Mouse (Mus musculus) cerebellum, adult 18-20 months (tissue): ENCODE measurements at regions not wholly inside any gene's neighbourhood (a gene's known extent, or its start where the extent isn't known, plus 50 kb on each side); places are given as distances from the start of the nearest gene placed in this dataset.

Experiments used
- DNase-seq, 2 experiments: peaks; one replicate each; pipeline ENCODE4 v3.0.0; 2021

- no peak for DNase-seq
These were observed 778.2 kb upstream of the Lrrc6 start for GRCm38 (mm10) chr15:67278869-67279268.

- no peak for DNase-seq
These were observed 774.3 kb upstream of the Lrrc6 start for GRCm38 (mm10) chr15:67275058-67275457.

GRCm38 (mm10) chr15:67272397-67272796 is 771.7 kb upstream of the Lrrc6 start:
- DNase-seq = no peak

- DNase-seq = no peak
These were observed 763.0 kb upstream of the Lrrc6 start for GRCm38 (mm10) chr15:67263723-67264122.

- no peak for DNase-seq
These were observed 762.6 kb upstream of the Lrrc6 start for GRCm38 (mm10) chr15:67263313-67263712.

- no peak for DNase-seq
These were observed 761.6 kb upstream of the Lrrc6 start for GRCm38 (mm10) chr15:67262269-67262668.

- DNase-seq = no peak
These were observed 760.0 kb upstream of the Lrrc6 start for GRCm38 (mm10) chr15:67260666-67261065.

- no peak for DNase-seq
These were observed 748.4 kb upstream of the Lrrc6 start for GRCm38 (mm10) chr15:67249147-67249546.

GRCm38 (mm10) chr15:67248471-67248870 is 747.8 kb upstream of the Lrrc6 start:
- no peak for DNase-seq

- no peak for DNase-seq
These were observed 745.1 kb upstream of the Lrrc6 start for GRCm38 (mm10) chr15:67245658-67246268.

GRCm38 (mm10) chr15:67244908-67245657 is 744.4 kb upstream of the Lrrc6 start:
- DNase-seq = no peak

- DNase-seq = no peak
These were observed 734.5 kb upstream of the Lrrc6 start for GRCm38 (mm10) chr15:67235107-67235785.

GRCm38 (mm10) chr15:67229359-67229758 is 728.6 kb upstream of the Lrrc6 start:
- no peak for DNase-seq

- no peak for DNase-seq
These were observed 727.9 kb upstream of the Lrrc6 start for GRCm38 (mm10) chr15:67228633-67229032.

- no peak for DNase-seq
These were observed 726.9 kb upstream of the Lrrc6 start for GRCm38 (mm10) chr15:67227456-67228164.

GRCm38 (mm10) chr15:67226900-67227299 is 726.2 kb upstream of the Lrrc6 start:
- DNase-seq = no peak
